ENCODE assay signal across 17 mouse cellular contexts in genomic region chr2:156397988-156398387, GRCm38 (mm10).
"Had no signal": no experiment of that assay in that cellular context is flagged by ENCODE, and none has a peak within 500 bp of the region (broad histone marks: within the 10 kb centered on the region; RNA-seq: fewer than 3 reads in every experiment).

No protein-coding gene starts in this region.

- H3K27ac ChIP-seq: neural tube, embryonic 12.5 days; neural tube, embryonic 13.5 days; neural tube, embryonic 15.5 days; stomach, embryonic 15.5 days; stomach, postnatal 0 days had no signal

- H3K9me3 ChIP-seq: neural tube, embryonic 12.5 days; neural tube, embryonic 13.5 days; neural tube, embryonic 15.5 days; stomach, embryonic 15.5 days had no signal

- H3K36me3 ChIP-seq: neural tube, embryonic 12.5 days; neural tube, embryonic 13.5 days; neural tube, embryonic 15.5 days; stomach, embryonic 15.5 days had no signal

- DNase-seq: retina, postnatal 1 day; right cerebral cortex, adult 18-20 months; right cerebral cortex, postnatal 14 days; right cerebral cortex, postnatal 25 days; right cerebral cortex, postnatal 4 days; spleen, adult 18-20 months; thymus, adult 18-20 months; thymus, adult 2 months; thymus, postnatal 14 days; thymus, postnatal 25 days; thymus, postnatal 36 days; thymus, postnatal 4 days had no signal

- H3K9ac ChIP-seq: neural tube, embryonic 12.5 days; neural tube, embryonic 13.5 days; neural tube, embryonic 15.5 days; stomach, embryonic 15.5 days had no signal

- H3K4me2 ChIP-seq: neural tube, embryonic 12.5 days; neural tube, embryonic 13.5 days; neural tube, embryonic 15.5 days; stomach, embryonic 15.5 days had no signal

- H3K4me1 ChIP-seq: stomach, embryonic 15.5 days had no signal

- H3K27me3 ChIP-seq: neural tube, embryonic 12.5 days; neural tube, embryonic 13.5 days; neural tube, embryonic 15.5 days; stomach, embryonic 15.5 days had no signal

- H3K4me3 ChIP-seq: neural tube, embryonic 12.5 days; neural tube, embryonic 13.5 days; neural tube, embryonic 15.5 days; stomach, embryonic 15.5 days had no signal
